Mouse (Mus musculus): ENCODE measurements around the gene Gcgr. TPM values are rescaled to one million over a fixed set of nuclear protein-coding genes. Genes with fewer than 3 reads are reported as not detected.
A peak's percentile ranks its signal among the peaks of the same experiment; 100 is the strongest.

Gene Gcgr
- polyA plus RNA-seq, 1 experiment from 2014 or later: 0.50 TPM

GRCm38 (mm10) chr11:120519738-120520137 lies 10.8 kb upstream of the Gcgr start:
- ATAC-seq (replicated peaks; ENCODE audit: low FRiP score, low TSS enrichment, low read depth): no peak
- DNase-seq (ENCODE audit: low spot score): no peak
- Histone ChIP-seq H3K4me2 (ENCODE audit: low read length) (0 out of 2 replicates have a peak overlapping the region, but pooled peaks have one; percentile 4), H3K9ac (ENCODE audit: low read length) (no peak overlapping the region), H3K4me1 (replicated peaks; ENCODE audit: control insufficient read depth, insufficient read depth, low read length) (no peaks in the 10 kb centered on the region; the same call in 1 of the 2 replicates), H3K27me3 (replicated peaks; ENCODE audit: control insufficient read depth, insufficient read depth, low read length) (no peaks in the 10 kb centered on the region), H3K27ac (ENCODE audit: low read depth) (no peak overlapping the region), H3K36me3 (ENCODE audit: control insufficient read depth, insufficient read depth, low read length) (no peaks in the 10 kb centered on the region), H3K4me3 (ENCODE audit: low read depth, low read length) (no peak overlapping the region), H3K9me3 (ENCODE audit: control insufficient read depth, low read length) (no peaks in the 10 kb centered on the region)
- WGBS: 40% methylated on average over 9 of the region's 9 CpGs

GRCm38 (mm10) chr11:120520498-120520897 lies 10.0 kb upstream of the Gcgr start:
- DNase-seq (ENCODE audit: low spot score) (no peak), ATAC-seq (replicated peaks; ENCODE audit: low FRiP score, low TSS enrichment, low read depth) (no peak)
- Histone ChIP-seq H3K4me1 (replicated peaks; ENCODE audit: control insufficient read depth, insufficient read depth, low read length) (no peaks in the 10 kb centered on the region; the same call in 1 of the 2 replicates), H3K9ac (ENCODE audit: low read length) (no peak overlapping the region), H3K4me3 (ENCODE audit: low read depth, low read length) (no peak overlapping the region), H3K27me3 (replicated peaks; ENCODE audit: control insufficient read depth, insufficient read depth, low read length) (no peaks in the 10 kb centered on the region), H3K36me3 (ENCODE audit: control insufficient read depth, insufficient read depth, low read length) (no peaks in the 10 kb centered on the region), H3K27ac (ENCODE audit: low read depth) (no peak overlapping the region), H3K4me2 (ENCODE audit: low read length) (no peak overlapping the region), H3K9me3 (ENCODE audit: control insufficient read depth, low read length) (no peaks in the 10 kb centered on the region)
- WGBS: 72% methylated on average over 9 of the region's 9 CpGs

DNA sequence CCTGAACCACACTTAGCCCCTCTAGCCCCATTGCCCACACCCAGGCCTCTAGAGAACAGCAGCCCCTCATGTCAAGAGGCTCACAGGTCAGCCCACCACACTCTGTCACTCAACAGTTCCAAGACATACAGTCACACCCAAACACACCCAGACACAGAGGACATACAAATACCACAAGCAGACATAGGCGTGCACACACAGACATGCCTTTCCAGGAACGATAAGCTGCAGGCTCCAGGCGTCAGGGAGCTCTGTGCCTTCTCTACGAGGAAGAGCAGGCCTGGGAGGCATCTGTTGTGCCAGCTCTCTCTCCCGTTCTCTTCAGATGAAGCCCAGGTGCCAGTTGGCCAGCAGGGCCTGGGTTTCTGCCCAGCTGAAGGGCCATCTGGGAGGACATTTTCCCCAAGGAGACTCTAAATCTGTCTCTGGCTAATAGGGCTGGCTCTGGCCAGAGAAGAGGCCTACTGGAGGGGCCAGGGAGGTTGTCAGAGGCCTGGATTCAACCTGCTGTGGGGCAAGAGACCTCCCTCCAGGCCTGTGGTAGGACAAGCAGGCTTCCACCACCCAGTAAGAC lies 9.4 kb upstream of the Gcgr start:
- WGBS: 61% methylated on average over 5 of the region's 5 CpGs
- Histone ChIP-seq H3K27me3 (replicated peaks; ENCODE audit: control insufficient read depth, insufficient read depth, low read length) (no peaks in the 10 kb centered on the region), H3K9me3 (ENCODE audit: control insufficient read depth, low read length) (no peaks in the 10 kb centered on the region), H3K4me3 (ENCODE audit: low read depth, low read length) (no peak overlapping the region), H3K4me2 (ENCODE audit: low read length) (no peak overlapping the region), H3K9ac (ENCODE audit: low read length) (no peak overlapping the region), H3K4me1 (replicated peaks; ENCODE audit: control insufficient read depth, insufficient read depth, low read length) (no peaks in the 10 kb centered on the region; the same call in 1 of the 2 replicates), H3K36me3 (ENCODE audit: control insufficient read depth, insufficient read depth, low read length) (no peaks in the 10 kb centered on the region), H3K27ac (ENCODE audit: low read depth) (no peak overlapping the region)
- DNase-seq (ENCODE audit: low spot score) (no peak), ATAC-seq (replicated peaks; ENCODE audit: low FRiP score, low TSS enrichment, low read depth) (no peak)

DNA sequence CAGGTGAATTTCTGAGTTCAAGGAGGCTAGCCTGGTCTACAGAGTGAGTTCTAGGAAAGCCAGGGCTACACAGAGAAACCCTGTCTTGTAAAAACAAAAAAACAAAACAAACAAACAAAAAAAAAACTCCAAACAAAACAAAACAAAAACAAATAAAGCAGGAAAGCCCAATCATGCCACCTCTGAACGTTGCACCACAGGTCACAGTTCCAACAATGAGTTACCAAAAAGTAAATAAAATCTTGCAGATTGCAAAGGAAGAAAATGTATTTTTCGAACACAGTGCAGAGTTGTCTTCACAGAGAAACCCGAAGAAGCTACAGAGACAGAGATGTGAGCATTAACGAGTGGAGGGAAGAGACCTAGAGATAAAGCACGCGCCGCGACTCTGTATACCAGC lies 7.9 kb upstream of the Gcgr start:
- no peak for ATAC-seq (replicated peaks; ENCODE audit: low FRiP score, low TSS enrichment, low read depth)
- no peak for DNase-seq (ENCODE audit: low spot score)

DNA sequence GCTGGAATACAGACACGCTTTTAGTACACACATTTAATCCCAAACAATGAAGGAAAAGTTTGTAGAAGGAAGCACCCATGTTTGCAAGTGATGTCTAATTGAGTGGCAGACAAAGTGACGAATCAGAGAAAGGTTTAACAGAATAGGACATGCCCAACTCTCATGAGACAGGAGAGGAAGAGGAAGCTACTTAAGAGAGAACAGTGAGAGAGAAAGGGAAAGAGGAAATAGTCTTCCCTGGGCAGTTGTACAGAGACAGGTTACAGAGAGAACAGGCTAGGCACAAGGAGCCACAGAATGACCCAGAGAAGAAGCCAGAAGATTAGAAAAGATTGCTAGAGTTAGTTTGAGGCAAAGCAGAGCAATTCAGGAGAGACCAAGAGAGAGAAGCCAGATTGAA lies 4.5 kb upstream of the Gcgr start:
- no peak overlapping the region for H3K4me3 ChIP-seq (ENCODE audit: low read depth, low read length)
- ATAC-seq (replicated peaks; ENCODE audit: low FRiP score, low TSS enrichment, low read depth) (no peak), DNase-seq (ENCODE audit: low spot score) (no peak)
- H3K36me3 ChIP-seq (ENCODE audit: control insufficient read depth, insufficient read depth, low read length): no peaks in the 10 kb centered on the region
- no peak overlapping the region for H3K27ac ChIP-seq (ENCODE audit: low read depth)
- no peak overlapping the region for H3K4me2 ChIP-seq (ENCODE audit: low read length)
- no peaks in the 10 kb centered on the region for H3K9me3 ChIP-seq (ENCODE audit: control insufficient read depth, low read length)
- 76% methylated on average over 2 of the region's 2 CpGs for WGBS
- no peak overlapping the region for H3K9ac ChIP-seq (ENCODE audit: low read length)
- H3K27me3 ChIP-seq (replicated peaks; ENCODE audit: control insufficient read depth, insufficient read depth, low read length): peaks cover 34% of the 10 kb centered on the region
- peaks cover 2% of the 10 kb centered on the region; the same call in 1 of the 2 replicates for H3K4me1 ChIP-seq (replicated peaks; ENCODE audit: control insufficient read depth, insufficient read depth, low read length)

More for the DNA sequence above, 7.9 kb upstream of the Gcgr start:
- H3K9ac ChIP-seq (ENCODE audit: low read length): no peak overlapping the region
- H3K4me1 ChIP-seq (replicated peaks; ENCODE audit: control insufficient read depth, insufficient read depth, low read length): no peaks in the 10 kb centered on the region; the same call in 1 of the 2 replicates
- H3K4me2 ChIP-seq (ENCODE audit: low read length): no peak overlapping the region
- WGBS: 84% methylated on average over 8 of the region's 8 CpGs
- no peak overlapping the region for H3K27ac ChIP-seq (ENCODE audit: low read depth)
- peaks cover 2% of the 10 kb centered on the region; the same call in 1 of the 2 replicates for H3K27me3 ChIP-seq (replicated peaks; ENCODE audit: control insufficient read depth, insufficient read depth, low read length)
- no peak overlapping the region for H3K4me3 ChIP-seq (ENCODE audit: low read depth, low read length)
- no peaks in the 10 kb centered on the region for H3K9me3 ChIP-seq (ENCODE audit: control insufficient read depth, low read length)
- no peaks in the 10 kb centered on the region for H3K36me3 ChIP-seq (ENCODE audit: control insufficient read depth, insufficient read depth, low read length)

- H3K4me3 ChIP-seq (ENCODE audit: low read depth, low read length): no peak overlapping the region
- peaks cover 2% of the 10 kb centered on the region; the same call in 1 of the 2 replicates for H3K4me1 ChIP-seq (replicated peaks; ENCODE audit: control insufficient read depth, insufficient read depth, low read length)
- no peak overlapping the region for H3K27ac ChIP-seq (ENCODE audit: low read depth)
- WGBS: 77% methylated on average over 9 of the region's 9 CpGs
- H3K36me3 ChIP-seq (ENCODE audit: control insufficient read depth, insufficient read depth, low read length): no peaks in the 10 kb centered on the region
- no peak for DNase-seq (ENCODE audit: low spot score)
- no peak overlapping the region for H3K4me2 ChIP-seq (ENCODE audit: low read length)
- no peaks in the 10 kb centered on the region for H3K9me3 ChIP-seq (ENCODE audit: control insufficient read depth, low read length)
- no peak for ATAC-seq (replicated peaks; ENCODE audit: low FRiP score, low TSS enrichment, low read depth)
- peaks cover 52% of the 10 kb centered on the region for H3K27me3 ChIP-seq (replicated peaks; ENCODE audit: control insufficient read depth, insufficient read depth, low read length)
- no peak overlapping the region for H3K9ac ChIP-seq (ENCODE audit: low read length)
Measured at GRCm38 (mm10) chr11:120527690-120528354, 2.7 kb upstream of the Gcgr start.

DNA sequence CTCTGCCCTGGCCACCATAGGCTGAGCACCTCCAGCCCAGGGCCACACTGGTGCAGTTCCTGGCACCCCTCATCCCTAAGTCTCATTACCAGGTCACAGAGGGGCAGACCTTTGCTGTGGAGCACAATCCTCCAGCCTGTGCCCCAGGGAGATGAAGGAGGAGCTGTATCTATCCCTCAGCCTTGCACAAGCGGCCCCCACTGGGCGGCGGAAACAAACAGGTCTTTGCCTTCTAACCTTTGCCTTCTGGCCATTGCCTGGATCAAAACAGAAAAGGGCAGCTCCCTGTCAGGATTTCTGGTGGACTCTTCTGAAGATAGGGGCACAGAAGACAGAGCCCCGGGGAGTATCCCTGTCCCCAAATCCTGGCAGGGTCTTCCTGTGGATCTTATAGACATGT lies 1.6 kb upstream of the Gcgr start:
- H3K4me1 ChIP-seq (replicated peaks; ENCODE audit: control insufficient read depth, insufficient read depth, low read length): peaks cover 2% of the 10 kb centered on the region; the same call in 1 of the 2 replicates
- no peaks in the 10 kb centered on the region for H3K36me3 ChIP-seq (ENCODE audit: control insufficient read depth, insufficient read depth, low read length)
- no peak overlapping the region for H3K4me3 ChIP-seq (ENCODE audit: low read depth, low read length)
- DNase-seq (ENCODE audit: low spot score) (no peak), ATAC-seq (replicated peaks; ENCODE audit: low FRiP score, low TSS enrichment, low read depth) (no peak)
- no peaks in the 10 kb centered on the region for H3K9me3 ChIP-seq (ENCODE audit: control insufficient read depth, low read length)
- H3K27ac ChIP-seq (ENCODE audit: low read depth): no peak overlapping the region
- no peak overlapping the region for H3K4me2 ChIP-seq (ENCODE audit: low read length)
- 59% methylated on average over 4 of the region's 4 CpGs for WGBS
- no peak overlapping the region for H3K9ac ChIP-seq (ENCODE audit: low read length)
- H3K27me3 ChIP-seq (replicated peaks; ENCODE audit: control insufficient read depth, insufficient read depth, low read length): peaks cover 60% of the 10 kb centered on the region

DNA sequence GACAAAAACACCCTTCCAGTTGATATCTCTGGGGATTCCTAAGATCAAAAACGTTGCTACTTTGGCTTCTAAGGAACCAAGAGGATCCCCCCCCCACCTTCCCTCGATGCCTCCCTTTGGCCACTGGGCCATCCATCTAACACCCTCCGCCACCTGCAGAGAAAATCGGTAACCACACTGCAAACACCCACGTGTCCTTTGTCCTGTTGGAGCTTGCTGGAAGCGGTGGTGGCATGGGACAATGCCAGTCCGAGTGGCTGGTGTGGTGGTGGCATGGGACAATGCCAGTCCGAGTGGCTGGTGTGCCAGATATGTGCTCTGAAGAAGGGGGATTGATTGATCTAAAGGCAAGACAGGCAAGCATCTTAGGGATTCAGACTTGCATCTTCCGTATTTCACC lies 1.1 kb downstream of the Gcgr start:
- no peak for ATAC-seq (replicated peaks; ENCODE audit: low FRiP score, low TSS enrichment, low read depth)
- H3K9me3 ChIP-seq (ENCODE audit: control insufficient read depth, low read length): no peaks in the 10 kb centered on the region
- H3K4me2 ChIP-seq (ENCODE audit: low read length): no peak overlapping the region
- 23% methylated on average over 9 of the region's 9 CpGs for WGBS
- H3K9ac ChIP-seq (ENCODE audit: low read length): no peak overlapping the region
- H3K4me1 ChIP-seq (replicated peaks; ENCODE audit: control insufficient read depth, insufficient read depth, low read length): peaks cover 2% of the 10 kb centered on the region; the same call in 1 of the 2 replicates
- peaks cover 65% of the 10 kb centered on the region for H3K27me3 ChIP-seq (replicated peaks; ENCODE audit: control insufficient read depth, insufficient read depth, low read length)
- H3K4me3 ChIP-seq (ENCODE audit: low read depth, low read length): 0 out of 2 replicates have a peak overlapping the region, but pooled peaks have one; percentile 39
- no peaks in the 10 kb centered on the region for H3K36me3 ChIP-seq (ENCODE audit: control insufficient read depth, insufficient read depth, low read length)
- no peak for DNase-seq (ENCODE audit: low spot score)
- no peak overlapping the region for H3K27ac ChIP-seq (ENCODE audit: low read depth)

DNA sequence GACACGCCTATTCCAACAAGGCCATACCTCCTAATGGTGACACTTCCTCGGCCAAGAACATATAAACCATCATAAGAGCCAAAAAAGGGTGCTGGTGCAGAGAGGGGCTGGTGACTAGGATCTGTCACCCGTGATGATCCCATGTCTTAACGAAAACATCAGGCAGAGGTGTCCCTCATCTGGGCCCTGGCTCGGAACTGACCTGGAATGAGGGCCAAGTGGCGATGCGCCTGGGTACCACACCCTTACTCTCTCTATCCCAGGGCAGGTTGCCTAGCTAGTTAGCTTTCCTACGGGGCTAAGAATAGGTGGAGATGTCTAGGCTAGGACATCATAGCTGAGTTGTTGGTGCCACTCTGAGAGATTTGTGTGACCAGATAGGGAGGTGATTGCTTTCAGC lies 3.6 kb downstream of the Gcgr start:
- 80% methylated on average over 8 of the region's 8 CpGs for WGBS
- Histone ChIP-seq H3K4me1 (replicated peaks; ENCODE audit: control insufficient read depth, insufficient read depth, low read length) (peaks cover 2% of the 10 kb centered on the region; the same call in 1 of the 2 replicates), H3K27me3 (replicated peaks; ENCODE audit: control insufficient read depth, insufficient read depth, low read length) (peaks cover 50% of the 10 kb centered on the region), H3K4me3 (ENCODE audit: low read depth, low read length) (no peak overlapping the region), H3K9me3 (ENCODE audit: control insufficient read depth, low read length) (no peaks in the 10 kb centered on the region), H3K9ac (ENCODE audit: low read length) (no peak overlapping the region), H3K27ac (ENCODE audit: low read depth) (no peak overlapping the region), H3K4me2 (ENCODE audit: low read length) (no peak overlapping the region), H3K36me3 (ENCODE audit: control insufficient read depth, insufficient read depth, low read length) (no peaks in the 10 kb centered on the region)
- ATAC-seq (replicated peaks; ENCODE audit: low FRiP score, low TSS enrichment, low read depth) (no peak), DNase-seq (ENCODE audit: low spot score) (no peak)

Measured in intestine, embryonic 14.5 days (tissue).